Mouse (Mus musculus) midbrain, embryonic 11.5 days (tissue): ENCODE data around the gene Tekt4. TPM values are rescaled to one million over a fixed set of nuclear protein-coding genes. Genes with fewer than 3 reads are reported as not detected.
A peak's percentile ranks its signal among the peaks of the same experiment; 100 is the strongest.

Experiments used
- ATAC-seq: fragments of 200-750 bp; cut with Nextera tagmentation; 2 replicates; pipeline ENCODE4 v1.8.0; 2017; ENCODE audit warnings: moderate TSS enrichment, moderate library complexity; ENCODE audit not compliant: low FRiP score
- DNase-seq: peaks from one replicate; pipeline ENCODE4 v3.0.0; 2015; ENCODE audit warnings: low spot score; ENCODE audit errors: missing footprints
- H3K27ac ChIP-seq: fragments of 300-500 bp; sonication (generic); 2 replicates; pipeline ENCODE4 v1.5.1; 2014; ENCODE audit warnings: low read depth, low read length
- H3K27me3 ChIP-seq: fragments of 300-500 bp; sonication (generic); 2 replicates; pipeline ENCODE4 v1.6.1; 2014; ENCODE audit warnings: mild to moderate bottlenecking, low read length, moderate library complexity, mixed read lengths; ENCODE audit not compliant: control insufficient read depth, insufficient read depth
- H3K36me3 ChIP-seq: fragments of 300-500 bp; sonication (generic); 2 replicates; pipeline ENCODE4 v1.6.1; 2014; ENCODE audit warnings: mild to moderate bottlenecking, low read length, moderate library complexity, mixed read lengths; ENCODE audit not compliant: control insufficient read depth, insufficient read depth
- H3K4me1 ChIP-seq: fragments of 300-500 bp; sonication (generic); 2 replicates; pipeline ENCODE4 v1.6.1; 2014; ENCODE audit warnings: low read length; ENCODE audit not compliant: control insufficient read depth, insufficient read depth
- H3K4me2 ChIP-seq: fragments of 300-500 bp; sonication (generic); 2 replicates; pipeline ENCODE4 v1.6.1; 2014; ENCODE audit warnings: mild to moderate bottlenecking, moderate library complexity
- H3K4me3 ChIP-seq: fragments of 300-500 bp; sonication (generic); 2 replicates; pipeline ENCODE4 v1.5.1; 2014; ENCODE audit warnings: low read depth, low read length
- H3K9ac ChIP-seq: fragments of 300-500 bp; sonication (generic); 2 replicates; pipeline ENCODE4 v1.6.1; 2014; ENCODE audit warnings: low read length
- H3K9me3 ChIP-seq: fragments of 300-500 bp; sonication (generic); 2 replicates; pipeline ENCODE4 v1.6.1; 2016; ENCODE audit warnings: low read length; ENCODE audit not compliant: control insufficient read depth
- WGBS: fragments of 180-500 bp; shearing (Covaris S2); extraction: QIAGEN DNeasy Blood & Tissue Kit; methylation state at CpG from one replicate; pipeline ENCODE4 v1.1.7; 2014; 5-methylcytosine and 5-hydroxymethylcytosine counted together
- polyA plus RNA-seq: library from polyadenylated mRNA; unstranded; fragments of >200 nt; fragmentation: Nextera tagmentation; extraction: Ambion mirVana; gene quantifications from 2 replicates; pipeline ENCODE4 v1.2.1, GENCODE M21; 2014

The Tekt4 gene
- polyA plus RNA-seq = 0.12 TPM in 1 of 2 replicates, not detected in the other

DNA sequence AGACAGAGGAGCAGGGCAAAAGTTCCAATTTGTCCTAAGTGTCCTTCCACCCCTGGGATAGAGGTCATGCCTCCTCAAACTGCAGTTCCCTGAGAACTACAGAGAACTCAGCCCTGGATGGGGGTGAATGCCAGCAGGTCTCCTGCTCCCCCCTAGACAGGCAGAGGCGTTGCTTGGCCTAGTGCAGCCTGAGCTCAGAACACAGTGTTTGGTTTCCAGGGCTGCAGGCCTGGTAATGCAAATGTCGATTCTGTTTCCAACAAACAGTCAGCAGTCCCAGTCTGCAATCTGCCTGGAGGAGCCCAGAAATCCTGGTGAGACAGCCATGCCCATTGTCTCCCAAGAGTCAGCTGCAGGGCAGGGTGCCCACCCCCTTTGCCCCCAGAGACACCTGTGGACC lies at the start of gene Tekt4:
Tekt4 (plus strand) TSS at position 344 of the 400 bp plus-strand sequence.
- H3K36me3 ChIP-seq = no peaks in the 10 kb centered on the region
- no peak for ATAC-seq
- H3K4me1 ChIP-seq = no peaks in the 10 kb centered on the region
- H3K27ac ChIP-seq = no peak within 1 kb of the TSS
- H3K4me2 ChIP-seq = no peak within 1 kb of the TSS
- no peaks in the 10 kb centered on the region for H3K9me3 ChIP-seq
- DNase-seq = no peak
- WGBS = 61% methylated on average over 2 of the region's 2 CpGs
- H3K9ac ChIP-seq = no peak within 1 kb of the TSS
- H3K4me3 ChIP-seq = no peak within 1 kb of the TSS
- H3K27me3 ChIP-seq = no peaks in the 10 kb centered on the region

DNA sequence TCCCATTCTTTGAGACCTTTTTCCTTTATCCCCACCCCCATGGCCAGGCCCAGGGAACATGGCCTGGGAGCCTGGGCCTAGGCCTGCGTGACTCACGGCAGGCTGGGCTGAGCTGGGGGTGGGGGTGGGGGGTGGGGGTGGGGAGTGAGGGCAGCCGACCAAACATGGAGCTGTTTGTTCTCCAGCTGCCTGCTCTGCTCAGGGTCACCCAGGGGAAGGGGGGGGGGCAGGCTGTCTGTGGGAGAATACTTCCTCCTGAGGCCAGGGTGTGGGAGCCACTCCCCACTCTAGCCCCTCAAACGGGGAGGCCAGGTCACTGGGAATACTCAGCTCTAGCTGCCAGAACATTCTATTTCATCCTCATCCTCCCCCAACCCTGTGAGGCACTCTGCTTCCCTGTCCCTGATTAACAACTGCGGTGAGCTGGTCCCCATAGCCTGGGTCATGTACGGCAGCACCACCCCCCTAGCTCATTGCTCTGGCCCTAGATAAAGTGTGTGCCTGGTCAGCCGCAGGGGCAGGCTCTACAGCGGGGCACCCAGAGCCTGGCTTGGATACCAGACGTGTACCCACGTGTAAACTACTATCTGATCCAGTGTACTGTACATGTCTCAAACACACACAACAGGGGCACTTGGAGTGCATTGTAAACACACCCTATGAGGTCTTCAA lies 49.1 kb upstream of the Tekt4 start:
- no peaks in the 10 kb centered on the region for H3K36me3 ChIP-seq
- H3K27me3 ChIP-seq = no peaks in the 10 kb centered on the region; the same call in 1 of the 2 replicates
- H3K27ac ChIP-seq = peak overlapping the region; percentile 52
- DNase-seq (no peak), ATAC-seq (peak; percentile 70)
- 14% methylated on average over 9 of the region's 10 CpGs for WGBS
- H3K4me3 ChIP-seq = no peak overlapping the region
- no peaks in the 10 kb centered on the region for H3K9me3 ChIP-seq
- H3K9ac ChIP-seq = peak overlapping the region; percentile 14; the same call in 1 of the 2 replicates
- H3K4me2 ChIP-seq = no peak overlapping the region
- H3K4me1 ChIP-seq = peaks cover 51% of the 10 kb centered on the region

DNA sequence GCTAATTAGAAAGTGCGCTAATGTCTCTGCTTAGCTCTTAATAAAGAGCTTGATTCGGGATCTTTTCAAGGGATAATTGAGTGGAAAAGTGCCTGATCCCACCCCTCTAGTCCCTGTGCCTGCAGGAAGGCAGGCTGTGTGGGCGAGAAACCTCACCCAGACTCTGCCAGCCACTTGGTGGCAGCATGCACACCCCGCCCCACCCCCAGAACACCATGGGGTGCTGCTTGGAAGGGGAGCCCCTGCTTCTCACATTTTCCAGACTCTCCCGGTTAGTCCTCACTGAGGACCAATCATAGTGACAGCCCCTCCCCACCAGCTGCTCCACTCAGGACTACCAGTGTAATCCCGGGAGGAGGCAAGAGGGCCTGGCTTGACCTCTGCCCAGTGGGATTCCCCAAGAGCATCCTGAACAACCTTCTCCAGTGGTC lies 48.4 kb upstream of the Tekt4 start:
- Histone ChIP-seq H3K4me3 (no peak overlapping the region), H3K4me2 (no peak overlapping the region), H3K4me1 (peaks cover 51% of the 10 kb centered on the region), H3K27ac (peak overlapping the region; percentile 52), H3K27me3 (no peaks in the 10 kb centered on the region; the same call in 1 of the 2 replicates), H3K36me3 (no peaks in the 10 kb centered on the region), H3K9ac (peak overlapping the region; percentile 14; the same call in 1 of the 2 replicates), H3K9me3 (no peaks in the 10 kb centered on the region)
- no peak for DNase-seq
- peak; percentile 22; the same call in 1 of the 2 replicates for ATAC-seq
- 16% methylated on average over 6 of the region's 6 CpGs for WGBS

DNA sequence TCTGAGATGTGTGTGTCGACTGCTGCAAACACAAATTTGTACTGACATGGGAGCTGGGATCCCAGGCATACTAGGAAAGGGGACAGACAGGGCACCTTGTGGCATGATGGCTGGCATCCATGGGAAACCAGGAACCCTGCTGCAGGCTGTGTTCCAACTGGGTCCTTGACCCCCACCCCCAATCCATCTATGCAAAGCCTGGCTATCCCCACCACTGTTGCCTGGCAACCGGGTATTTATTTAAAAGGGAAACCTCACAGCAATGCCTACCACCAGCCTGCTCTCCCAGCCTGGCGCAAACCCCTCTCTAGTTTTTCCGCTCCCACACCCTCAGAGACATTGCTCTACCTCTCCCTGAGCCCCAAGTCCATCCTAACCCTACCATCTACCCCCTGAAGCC lies 47.1 kb upstream of the Tekt4 start:
- 0 out of 2 replicates have a peak overlapping the region, but pooled peaks have one; percentile 10 for H3K9ac ChIP-seq
- no peak overlapping the region for H3K4me3 ChIP-seq
- ATAC-seq (no peak), DNase-seq (no peak)
- no peak overlapping the region for H3K4me2 ChIP-seq
- H3K27ac ChIP-seq = no peak overlapping the region; the same call in 1 of the 2 replicates
- H3K27me3 ChIP-seq = no peaks in the 10 kb centered on the region; the same call in 1 of the 2 replicates
- no peaks in the 10 kb centered on the region for H3K36me3 ChIP-seq
- no peaks in the 10 kb centered on the region for H3K9me3 ChIP-seq
- H3K4me1 ChIP-seq = peaks cover 40% of the 10 kb centered on the region
- WGBS = 62% methylated on average over 4 of the region's 4 CpGs

DNA sequence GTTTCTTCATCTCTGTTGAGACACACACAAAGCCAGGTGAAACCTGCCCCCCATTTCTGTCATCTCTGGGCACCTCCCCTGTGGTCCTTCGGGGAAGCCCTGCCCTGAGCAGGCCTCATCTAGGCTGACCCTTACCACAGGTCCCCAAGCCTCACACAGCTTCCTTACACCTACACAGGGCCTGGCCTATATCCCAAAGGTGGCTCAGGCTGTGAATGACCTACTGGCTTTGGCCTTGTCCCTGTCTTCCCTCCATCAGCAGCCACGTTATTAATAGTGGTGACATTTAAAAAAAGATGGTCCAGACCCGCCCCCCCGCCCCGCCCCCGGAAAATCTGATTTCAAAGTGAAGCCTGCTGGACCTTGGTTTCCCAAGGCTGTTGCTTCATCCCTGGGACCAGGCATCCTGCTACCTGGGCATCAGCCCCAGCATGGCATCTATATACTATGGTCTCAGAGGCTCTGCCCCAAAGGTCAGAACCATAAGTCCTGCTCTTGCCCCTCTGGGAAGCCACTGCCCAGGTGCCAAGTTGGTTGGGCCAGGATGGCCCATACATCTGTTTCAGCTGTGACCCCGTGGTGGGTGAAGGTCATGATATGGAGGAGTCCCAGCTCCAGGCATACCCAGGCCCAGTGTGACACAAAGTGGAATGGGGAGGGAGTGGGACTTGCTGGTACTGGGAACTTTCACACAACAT lies 46.0 kb upstream of the Tekt4 start:
- ATAC-seq = no peak
- 76% methylated on average over 7 of the region's 7 CpGs for WGBS
- peaks cover 40% of the 10 kb centered on the region for H3K4me1 ChIP-seq

DNA sequence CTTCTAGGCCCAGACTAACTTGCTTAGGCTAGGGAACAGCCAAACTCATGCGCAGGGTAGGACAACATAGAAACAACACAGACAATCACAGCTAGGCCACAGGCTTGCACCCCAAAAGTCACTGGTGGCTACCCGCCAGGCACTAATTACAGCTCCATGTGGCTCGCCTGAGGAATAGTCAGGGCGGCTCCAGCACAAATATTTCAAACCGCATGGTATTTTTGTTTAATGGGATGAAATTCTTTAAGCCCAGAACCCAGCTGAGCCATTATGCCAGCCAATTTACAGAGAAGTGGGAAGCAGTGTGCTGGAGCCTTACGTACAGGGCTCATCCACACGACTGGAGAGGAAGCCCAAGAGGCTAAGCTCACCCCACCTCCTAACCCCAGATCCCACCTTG lies 44.8 kb upstream of the Tekt4 start:
- DNase-seq (no peak), ATAC-seq (no peak)
- no peak overlapping the region for H3K4me3 ChIP-seq
- WGBS = 72% methylated on average over 7 of the region's 7 CpGs
- no peak overlapping the region for H3K27ac ChIP-seq
- no peak overlapping the region for H3K9ac ChIP-seq
- no peak overlapping the region for H3K4me2 ChIP-seq
- peaks cover 34% of the 10 kb centered on the region for H3K4me1 ChIP-seq
- H3K9me3 ChIP-seq = no peaks in the 10 kb centered on the region
- no peaks in the 10 kb centered on the region; the same call in 1 of the 2 replicates for H3K27me3 ChIP-seq
- no peaks in the 10 kb centered on the region for H3K36me3 ChIP-seq

More for the DNA sequence above, 46.0 kb upstream of the Tekt4 start:
- H3K9ac ChIP-seq = no peak overlapping the region
- no peak overlapping the region for H3K4me3 ChIP-seq
- no peak overlapping the region for H3K4me2 ChIP-seq
- H3K27me3 ChIP-seq = no peaks in the 10 kb centered on the region; the same call in 1 of the 2 replicates
- H3K9me3 ChIP-seq = no peaks in the 10 kb centered on the region
- DNase-seq = no peak
- H3K27ac ChIP-seq = no peak overlapping the region
- no peaks in the 10 kb centered on the region for H3K36me3 ChIP-seq

DNA sequence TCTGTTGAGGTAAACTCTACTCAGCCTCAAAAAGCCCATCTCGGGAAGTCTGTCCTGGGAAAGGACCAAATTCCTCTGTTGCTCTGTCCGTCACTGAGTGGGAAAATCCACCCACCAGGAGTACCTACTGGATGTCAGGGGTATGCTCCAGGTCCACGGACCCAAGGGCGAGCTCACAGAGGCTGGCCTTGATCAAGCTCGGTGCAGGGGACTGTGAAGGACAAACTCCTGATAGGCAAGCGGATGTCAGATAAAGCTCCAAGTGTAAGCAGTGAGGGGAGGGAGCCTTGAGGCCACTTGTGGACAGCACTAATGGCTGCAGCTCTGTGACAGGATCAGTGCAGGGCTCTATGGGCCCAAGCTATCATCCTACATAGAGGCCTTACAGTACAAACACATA lies 44.2 kb upstream of the Tekt4 start:
- Histone ChIP-seq H3K27me3 (no peaks in the 10 kb centered on the region; the same call in 1 of the 2 replicates), H3K27ac (no peak overlapping the region), H3K9ac (no peak overlapping the region), H3K36me3 (no peaks in the 10 kb centered on the region), H3K4me3 (no peak overlapping the region), H3K9me3 (no peaks in the 10 kb centered on the region), H3K4me1 (peaks cover 34% of the 10 kb centered on the region), H3K4me2 (no peak overlapping the region)
- DNase-seq (no peak), ATAC-seq (no peak)
- 87% methylated on average over 6 of the region's 6 CpGs for WGBS

DNA sequence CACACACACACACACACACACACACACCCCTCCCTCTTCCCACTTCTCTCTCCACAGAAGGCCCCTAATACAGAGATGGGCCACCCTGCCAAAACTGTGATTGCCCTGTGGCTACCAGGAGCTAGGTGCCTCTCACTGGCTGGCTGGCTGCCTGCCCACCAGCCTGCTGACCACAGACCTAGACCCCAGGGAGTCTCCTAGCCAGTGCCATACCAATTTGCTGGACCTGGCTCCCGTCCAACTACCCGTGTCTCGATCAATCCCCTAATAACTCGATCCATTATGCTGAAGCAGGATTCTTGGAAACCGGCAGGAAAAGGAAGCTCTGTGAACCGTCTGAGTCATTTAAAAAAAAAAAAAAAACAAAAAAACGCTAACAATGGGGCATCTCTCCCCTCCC lies 43.6 kb upstream of the Tekt4 start:
- H3K4me3 ChIP-seq = no peak overlapping the region
- no peak overlapping the region for H3K9ac ChIP-seq
- H3K9me3 ChIP-seq = no peaks in the 10 kb centered on the region
- ATAC-seq = no peak
- 63% methylated on average over 7 of the region's 7 CpGs for WGBS
- no peak overlapping the region for H3K4me2 ChIP-seq
- H3K36me3 ChIP-seq = no peaks in the 10 kb centered on the region
- no peak overlapping the region for H3K27ac ChIP-seq
- peaks cover 34% of the 10 kb centered on the region for H3K4me1 ChIP-seq
- H3K27me3 ChIP-seq = no peaks in the 10 kb centered on the region; the same call in 1 of the 2 replicates
- no peak for DNase-seq

DNA sequence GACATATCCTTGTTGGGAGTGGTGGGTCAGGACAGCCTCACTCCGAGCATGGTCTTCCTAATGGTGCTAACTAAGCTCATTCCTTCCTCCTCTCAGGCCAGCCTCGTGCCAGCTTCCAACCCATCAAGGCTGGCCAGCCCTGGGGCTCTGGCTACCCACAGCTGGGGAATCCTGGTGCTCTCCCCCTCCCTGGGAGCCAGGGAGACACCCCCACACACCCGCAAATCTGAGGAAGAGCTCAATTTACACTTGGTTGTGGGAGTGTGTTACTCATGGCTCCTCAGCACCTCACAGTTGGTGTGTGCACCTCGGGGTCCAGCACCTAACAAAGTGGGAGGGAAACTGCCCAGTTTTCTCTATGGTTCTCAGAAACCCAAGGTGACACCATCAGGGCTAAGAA lies 43.2 kb upstream of the Tekt4 start:
- ATAC-seq (no peak), DNase-seq (no peak)
- Histone ChIP-seq H3K9ac (no peak overlapping the region), H3K4me2 (no peak overlapping the region), H3K9me3 (no peaks in the 10 kb centered on the region), H3K27ac (no peak overlapping the region), H3K4me3 (no peak overlapping the region), H3K4me1 (peaks cover 34% of the 10 kb centered on the region), H3K36me3 (no peaks in the 10 kb centered on the region), H3K27me3 (no peaks in the 10 kb centered on the region; the same call in 1 of the 2 replicates)
- WGBS = 73% methylated on average over 4 of the region's 4 CpGs
